Mouse (Mus musculus): ENCODE measurements at regions not wholly inside any gene's neighbourhood (a gene's known extent, or its start where the extent isn't known, plus 50 kb on each side); places are given as distances from the start of the nearest gene placed in this dataset.
A peak's percentile ranks its signal among the peaks of the same experiment; 100 is the strongest.

DNA sequence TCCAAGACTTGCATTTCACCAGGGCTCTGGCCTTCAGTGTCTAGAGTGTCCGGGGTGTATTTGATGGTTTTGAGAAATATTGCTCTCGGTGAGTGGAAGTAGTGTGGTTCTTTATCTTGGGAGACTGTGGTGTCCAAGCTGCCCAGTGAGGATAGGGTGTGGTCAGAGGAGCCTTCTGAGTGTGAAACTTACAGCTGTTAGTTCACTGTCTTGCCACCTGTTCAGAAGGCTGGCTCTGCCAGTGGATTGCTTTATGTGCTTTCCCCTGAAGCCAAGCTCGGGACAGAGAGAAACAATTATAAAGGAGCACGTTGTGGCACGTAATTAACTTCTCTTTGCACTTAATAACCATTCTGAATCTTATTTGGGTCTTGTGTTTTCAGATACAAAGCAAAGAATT lies 57.2 kb upstream of the Gm2310 start:
- no peak for DNase-seq (ENCODE audit: low read depth, low spot score)
- H3K4me1 ChIP-seq (ENCODE audit: control insufficient read depth in 2 of 2, insufficient read depth in 2 of 2, low read length in 2 of 2, poor library complexity in 1 of 2), result no peaks in the 10 kb centered on the region
- no peak overlapping the region for H3K9ac ChIP-seq (ENCODE audit: insufficient read depth, low read depth, low read length, poor library complexity, severe bottlenecking)
- no peak overlapping the region for H3K27ac ChIP-seq (ENCODE audit: insufficient read depth, low read depth, low read length, poor library complexity, severe bottlenecking)
- H3K4me3 ChIP-seq (ENCODE audit: insufficient read depth in 1 of 2, low read depth in 1 of 2, low read length in 2 of 2, poor library complexity in 1 of 2, severe bottlenecking in 1 of 2), result no peak overlapping the region
- in situ Hi-C loops (cut with MboI; ENCODE audit: low sequenced_read_pairs in 2 of 2, unreplicated experiment in 2 of 2), result no loop called here
- TF ChIP-seq ZC3H11A (IDR thresholded peaks at IDR 0.05; ENCODE audit: borderline replicate concordance, low read depth, low read length), result no peak
- no peak for TF ChIP-seq MAFK (IDR thresholded peaks at IDR 0.05; ENCODE audit: insufficient read depth, low read depth, low read length)
- H3K9me3 ChIP-seq (ENCODE audit: control insufficient read depth, insufficient read depth, low read depth, low read length), result no peaks in the 10 kb centered on the region
- no peaks in the 10 kb centered on the region for H3K36me3 ChIP-seq (ENCODE audit: control insufficient read depth, insufficient read depth, low read length, poor library complexity, severe bottlenecking)

DNA sequence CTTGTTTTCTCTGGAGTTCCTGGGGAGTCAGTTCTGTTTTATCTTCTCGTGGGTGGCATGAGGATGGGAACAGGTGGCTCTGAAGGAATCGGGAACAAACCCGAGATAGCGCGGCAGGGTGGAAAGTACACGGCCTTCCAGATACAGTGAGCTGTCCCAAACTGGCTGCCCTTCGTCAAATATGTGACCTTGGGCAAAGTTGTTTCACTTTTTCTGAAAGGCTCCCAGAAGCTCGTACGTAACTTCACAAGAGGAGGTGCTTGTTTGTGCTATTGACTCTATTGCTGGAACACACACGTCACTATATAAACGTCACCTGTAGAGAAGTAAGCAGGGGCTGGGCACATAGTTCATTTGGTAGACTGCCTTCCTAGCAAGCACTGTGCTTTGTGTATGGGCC lies 49.9 kb upstream of the Gm2310 start:
- TF ChIP-seq MAFK (IDR thresholded peaks at IDR 0.05; ENCODE audit: insufficient read depth, low read depth, low read length), result no peak
- TF ChIP-seq HCFC1 (IDR thresholded peaks at IDR 0.05; ENCODE audit: borderline replicate concordance, insufficient read depth, low read length), result no peak
- no peak for TF ChIP-seq CHD2 (IDR thresholded peaks at IDR 0.05; ENCODE audit: low read depth, low read length)
- TF ChIP-seq ZC3H11A (IDR thresholded peaks at IDR 0.05; ENCODE audit: borderline replicate concordance, low read depth, low read length), result no peak
- no peak for TF ChIP-seq ZNF384 (IDR thresholded peaks at IDR 0.05; ENCODE audit: low read depth, low read length)
- H3K4me3 ChIP-seq (ENCODE audit: insufficient read depth in 1 of 2, low read depth in 1 of 2, low read length in 2 of 2, poor library complexity in 1 of 2, severe bottlenecking in 1 of 2), result peak overlapping the region; percentile 66 to 87
- in situ Hi-C loops (cut with MboI; ENCODE audit: low sequenced_read_pairs in 2 of 2, unreplicated experiment in 2 of 2), result no loop called here
- no peak for DNase-seq (ENCODE audit: low read depth, low spot score)
- H3K9ac ChIP-seq (ENCODE audit: insufficient read depth, low read depth, low read length, poor library complexity, severe bottlenecking), result peak overlapping the region; percentile 21; the same call in 1 of the 2 replicates
- H3K4me1 ChIP-seq (ENCODE audit: control insufficient read depth in 2 of 2, insufficient read depth in 2 of 2, low read length in 2 of 2, poor library complexity in 1 of 2), result peaks cover 0 to 2% of the 10 kb centered on the region in 2 experiments; a peak in 1 of 4 replicates
- H3K27ac ChIP-seq (ENCODE audit: insufficient read depth, low read depth, low read length, poor library complexity, severe bottlenecking), result peak overlapping the region; percentile 61
- H3K36me3 ChIP-seq (ENCODE audit: control insufficient read depth, insufficient read depth, low read length, poor library complexity, severe bottlenecking), result no peaks in the 10 kb centered on the region
- H3K9me3 ChIP-seq (ENCODE audit: control insufficient read depth, insufficient read depth, low read depth, low read length), result no peaks in the 10 kb centered on the region

Measured in ES-E14 (cell line).